Mouse (Mus musculus) lung, postnatal 0 days (tissue): Measurements from ENCODE around the gene Arhgap8. TPM values are rescaled to one million over a fixed set of nuclear protein-coding genes. Genes with fewer than 3 reads are reported as not detected.
A peak's percentile ranks its signal among the peaks of the same experiment; 100 is the strongest.

Experiments
- ATAC-seq: fragments of 200-750 bp; cut with Nextera tagmentation; 2 replicates; pipeline ENCODE4 v1.8.0; 2017; ENCODE audit warnings: moderate library complexity
- DNase-seq: peaks from one replicate; pipeline ENCODE4 v3.0.0-alpha.2; 2016; ENCODE audit warnings: low spot score
- H3K27ac ChIP-seq: fragments of 300-500 bp; sonication (generic); 2 replicates; pipeline ENCODE4 v1.5.1; 2014; ENCODE audit warnings: antibody characterized with exemption, mild to moderate bottlenecking, low read length, mixed read lengths
- H3K27me3 ChIP-seq: fragments of 300-500 bp; sonication (generic); replicated peaks from 2 replicates; pipeline ENCODE4 v1.6.1; 2014; ENCODE audit warnings: low read length, mixed read lengths; ENCODE audit not compliant: insufficient read depth
- H3K36me3 ChIP-seq: fragments of 300-500 bp; sonication (generic); 2 replicates; pipeline ENCODE4 v1.6.1; 2014; ENCODE audit warnings: low read length, mixed read lengths; ENCODE audit not compliant: insufficient read depth
- H3K4me1 ChIP-seq: fragments of 300-500 bp; sonication (generic); 2 replicates; pipeline ENCODE4 v1.6.1; 2014; ENCODE audit warnings: antibody characterized with exemption, low read depth, low read length, mixed read lengths; ENCODE audit not compliant: insufficient read depth
- H3K4me2 ChIP-seq: fragments of 300-500 bp; sonication (generic); replicated peaks from 2 replicates; pipeline ENCODE4 v1.6.1; 2014; ENCODE audit warnings: low read depth, mild to moderate bottlenecking, low read length, moderate library complexity, mixed read lengths
- H3K4me3 ChIP-seq: fragments of 300-500 bp; sonication (generic); 2 replicates; pipeline ENCODE4 v1.5.1; 2014; ENCODE audit warnings: low read depth, low read length
- H3K9ac ChIP-seq: fragments of 300-500 bp; sonication (generic); replicated peaks from 2 replicates; pipeline ENCODE4 v1.6.1; 2014; ENCODE audit warnings: low read depth, mild to moderate bottlenecking
- H3K9me3 ChIP-seq: fragments of 300-500 bp; sonication (generic); 2 replicates; pipeline ENCODE4 v1.6.1; 2016; ENCODE audit warnings: low read length, mixed read lengths
- CTCF ChIP-seq: IDR thresholded peaks from 2 replicates; pipeline ENCODE4 v1.5.1; 2016; ENCODE audit warnings: antibody characterized with exemption, mild to moderate bottlenecking
- EP300 ChIP-seq: IDR thresholded peaks from 2 replicates; pipeline ENCODE4 v1.6.1; 2016; ENCODE audit warnings: antibody characterized with exemption, mild to moderate bottlenecking, control low read depth
- WGBS: fragments of 180-500 bp; shearing (Covaris S2); extraction: QIAGEN DNeasy Blood & Tissue Kit; methylation state at CpG from one replicate; pipeline ENCODE4 v1.1.7; 2014; 5-methylcytosine and 5-hydroxymethylcytosine counted together
- polyA plus RNA-seq: library from polyadenylated mRNA; unstranded; fragments of >200 nt; fragmentation: Nextera tagmentation; extraction: Ambion mirVana; gene quantifications from 2 replicates; pipeline ENCODE4 v1.2.1, GENCODE M21; 2015

The Arhgap8 gene
- polyA plus RNA-seq, 1 experiment from 2014 or later = 15.9 TPM

DNA sequence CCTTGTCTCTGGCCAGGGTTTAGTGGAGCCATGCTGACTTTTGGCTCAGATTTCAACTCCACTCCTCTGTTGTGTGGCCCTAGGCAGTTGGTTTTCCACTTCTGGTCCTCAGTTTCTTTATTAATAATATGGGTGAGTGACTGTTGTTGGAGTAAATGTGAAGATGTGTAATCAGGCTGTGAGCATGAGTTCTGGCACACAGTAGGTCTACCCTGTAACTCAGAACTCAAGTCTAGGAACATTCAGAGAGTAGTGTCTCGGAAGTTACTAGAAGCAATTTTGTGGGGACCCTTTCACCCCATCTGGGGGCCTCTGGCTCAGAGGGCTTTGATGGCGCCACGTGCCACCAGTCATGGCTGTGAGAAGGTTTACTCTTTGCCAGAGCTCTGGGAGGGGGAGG is 37.6 kb upstream of the Arhgap8 start:
- 81% methylated on average over 3 of the region's 3 CpGs for WGBS
- no peak for TF ChIP-seq EP300
- no peak for TF ChIP-seq CTCF
- Histone ChIP-seq H3K27ac (no peak overlapping the region), H3K9me3 (no peaks in the 10 kb centered on the region), H3K27me3 (no peaks in the 10 kb centered on the region), H3K4me1 (peaks cover 5% of the 10 kb centered on the region; the same call in 1 of the 2 replicates), H3K9ac (no peak overlapping the region), H3K4me3 (no peak overlapping the region), H3K36me3 (no peaks in the 10 kb centered on the region), H3K4me2 (peak overlapping the region; percentile 96)
- ATAC-seq (no peak), DNase-seq (no peak)

DNA sequence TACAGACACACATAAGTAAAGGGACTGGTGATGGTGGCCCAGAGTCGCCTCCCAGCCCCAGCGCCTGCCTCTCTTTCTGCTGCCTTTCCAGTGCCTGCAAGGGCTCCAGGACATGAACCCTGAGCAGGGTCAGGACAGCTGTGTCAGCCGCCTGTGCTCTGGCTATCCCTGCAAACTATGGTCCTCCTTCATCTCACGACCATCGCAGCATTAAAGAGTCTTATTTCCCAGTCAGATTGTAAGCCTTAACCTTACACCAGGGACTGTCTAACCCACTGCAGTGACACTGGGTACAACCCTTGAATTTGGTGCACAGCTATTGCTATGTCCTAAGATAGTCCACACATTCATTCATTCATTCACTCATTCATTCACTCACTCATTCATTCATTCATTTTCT is 37.0 kb upstream of the Arhgap8 start:
- ATAC-seq (no peak), DNase-seq (no peak)
- Histone ChIP-seq H3K27me3 (no peaks in the 10 kb centered on the region), H3K9ac (no peak overlapping the region), H3K9me3 (no peaks in the 10 kb centered on the region), H3K4me1 (peaks cover 5% of the 10 kb centered on the region; the same call in 1 of the 2 replicates), H3K4me2 (no peak overlapping the region), H3K4me3 (no peak overlapping the region), H3K36me3 (no peaks in the 10 kb centered on the region), H3K27ac (no peak overlapping the region)
- WGBS = 76% methylated on average over 5 of the region's 5 CpGs
- TF ChIP-seq EP300 (no peak), CTCF (no peak)

DNA sequence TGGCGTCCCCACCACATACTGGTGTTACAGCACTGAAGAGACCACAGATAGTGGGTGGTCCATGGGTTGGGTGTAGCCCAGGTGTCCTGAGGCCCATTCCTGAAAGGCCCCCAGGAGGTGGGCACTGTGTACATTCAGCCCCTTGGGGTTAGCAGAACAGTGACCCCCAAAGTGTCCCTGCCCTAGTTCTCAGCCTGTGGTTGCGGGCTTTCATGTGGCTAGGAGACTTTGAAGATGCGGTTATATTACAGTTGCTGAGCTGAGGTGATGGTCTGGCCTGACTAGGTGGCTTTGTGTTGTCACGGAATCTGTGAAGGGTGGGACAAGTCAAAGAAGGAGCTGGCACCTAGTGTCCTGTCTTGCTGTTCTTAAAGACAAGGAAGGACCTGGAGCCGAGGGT is 35.3 kb upstream of the Arhgap8 start:
- no peak overlapping the region for H3K9ac ChIP-seq
- no peaks in the 10 kb centered on the region for H3K27me3 ChIP-seq
- H3K4me3 ChIP-seq = no peak overlapping the region
- DNase-seq = no peak
- H3K36me3 ChIP-seq = no peaks in the 10 kb centered on the region
- no peaks in the 10 kb centered on the region for H3K9me3 ChIP-seq
- no peak for ATAC-seq
- peaks cover 5% of the 10 kb centered on the region; the same call in 1 of the 2 replicates for H3K4me1 ChIP-seq
- H3K27ac ChIP-seq = no peak overlapping the region
- no peak overlapping the region for H3K4me2 ChIP-seq
- WGBS = 80% methylated on average over 5 of the region's 5 CpGs
- TF ChIP-seq EP300 (no peak), CTCF (no peak)

DNA sequence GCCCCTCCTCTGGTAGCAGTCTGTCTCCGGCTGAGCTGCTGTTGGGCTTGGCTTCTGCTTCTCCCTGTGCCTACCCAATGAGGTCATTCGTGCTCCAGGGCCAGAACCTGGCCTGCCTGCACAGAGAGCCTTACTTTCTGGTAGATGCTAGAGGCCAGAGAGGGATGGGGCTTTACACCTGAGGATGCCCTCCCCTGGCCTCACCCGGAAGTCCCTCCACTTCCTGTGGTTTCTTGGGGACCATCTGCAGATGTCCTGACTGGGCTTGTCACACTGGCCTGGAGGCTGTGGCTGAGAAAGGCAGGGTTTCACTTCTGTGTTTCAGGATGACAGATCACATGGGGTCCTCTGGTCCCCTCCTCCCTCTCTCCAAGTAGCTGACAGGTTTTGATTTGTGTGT is 34.4 kb upstream of the Arhgap8 start:
- Histone ChIP-seq H3K9me3 (no peaks in the 10 kb centered on the region), H3K9ac (no peak overlapping the region), H3K36me3 (no peaks in the 10 kb centered on the region), H3K27me3 (no peaks in the 10 kb centered on the region), H3K4me1 (peaks cover 3% of the 10 kb centered on the region; the same call in 1 of the 2 replicates), H3K4me3 (no peak overlapping the region), H3K4me2 (no peak overlapping the region), H3K27ac (no peak overlapping the region)
- ATAC-seq (no peak), DNase-seq (no peak)
- no peak for TF ChIP-seq EP300
- TF ChIP-seq CTCF = no peak
- WGBS = 49% methylated on average over 3 of the region's 3 CpGs

DNA sequence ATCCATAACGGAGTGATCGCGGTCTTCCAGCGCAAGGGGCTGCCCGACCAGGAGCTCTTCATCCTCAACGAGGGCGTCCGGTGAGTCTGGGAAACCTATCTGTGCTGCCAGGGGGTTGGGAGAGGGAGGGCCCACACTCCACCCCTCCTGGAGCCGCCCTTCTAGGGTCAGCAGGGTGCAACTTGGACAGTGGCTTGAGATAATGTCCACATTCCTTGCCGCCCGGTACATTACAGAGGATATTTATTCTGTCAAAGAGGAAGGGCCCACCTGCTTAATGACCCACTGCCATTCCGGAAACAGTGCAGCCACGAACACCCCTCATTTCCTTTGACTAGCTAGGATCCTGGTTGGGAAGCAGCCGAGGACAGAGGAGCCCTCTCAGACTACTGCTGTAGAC is 31.9 kb upstream of the Arhgap8 start:
- Histone ChIP-seq H3K4me1 (no peaks in the 10 kb centered on the region), H3K9ac (no peak overlapping the region), H3K4me2 (no peak overlapping the region), H3K4me3 (no peak overlapping the region), H3K9me3 (no peaks in the 10 kb centered on the region), H3K36me3 (no peaks in the 10 kb centered on the region), H3K27ac (no peak overlapping the region), H3K27me3 (no peaks in the 10 kb centered on the region)
- WGBS = 52% methylated on average over 14 of the region's 14 CpGs
- no peak for DNase-seq
- ATAC-seq = peak; percentile 69
- no peak for TF ChIP-seq CTCF
- peak; percentile 63 for TF ChIP-seq EP300

DNA sequence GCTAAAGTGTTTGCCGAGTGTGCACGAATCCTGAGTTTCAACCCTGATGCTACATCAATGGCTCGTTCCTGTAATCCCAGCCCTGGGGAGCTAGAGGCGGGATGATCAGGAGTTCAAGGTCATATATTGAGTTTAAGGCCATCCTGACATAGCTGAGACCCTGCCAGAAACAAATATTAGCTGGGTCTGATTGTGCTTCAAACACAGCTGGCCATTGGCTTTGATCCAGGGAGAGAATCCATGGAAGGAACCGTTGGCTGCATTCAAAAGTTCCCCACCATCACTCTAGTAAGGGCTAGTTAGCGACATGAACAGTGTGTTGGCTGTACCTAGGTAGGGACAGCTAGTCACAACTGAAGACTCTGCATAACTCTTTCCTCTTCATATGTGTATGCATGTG is 30.5 kb upstream of the Arhgap8 start:
- no peak for DNase-seq
- H3K36me3 ChIP-seq = no peaks in the 10 kb centered on the region
- no peaks in the 10 kb centered on the region for H3K27me3 ChIP-seq
- H3K4me2 ChIP-seq = no peak overlapping the region
- no peak overlapping the region for H3K4me3 ChIP-seq
- H3K9me3 ChIP-seq = no peaks in the 10 kb centered on the region
- H3K9ac ChIP-seq = no peak overlapping the region
- no peaks in the 10 kb centered on the region for H3K4me1 ChIP-seq
- 54% methylated on average over 6 of the region's 6 CpGs for WGBS
- TF ChIP-seq CTCF (no peak), EP300 (no peak)
- ATAC-seq = no peak
- no peak overlapping the region for H3K27ac ChIP-seq

DNA sequence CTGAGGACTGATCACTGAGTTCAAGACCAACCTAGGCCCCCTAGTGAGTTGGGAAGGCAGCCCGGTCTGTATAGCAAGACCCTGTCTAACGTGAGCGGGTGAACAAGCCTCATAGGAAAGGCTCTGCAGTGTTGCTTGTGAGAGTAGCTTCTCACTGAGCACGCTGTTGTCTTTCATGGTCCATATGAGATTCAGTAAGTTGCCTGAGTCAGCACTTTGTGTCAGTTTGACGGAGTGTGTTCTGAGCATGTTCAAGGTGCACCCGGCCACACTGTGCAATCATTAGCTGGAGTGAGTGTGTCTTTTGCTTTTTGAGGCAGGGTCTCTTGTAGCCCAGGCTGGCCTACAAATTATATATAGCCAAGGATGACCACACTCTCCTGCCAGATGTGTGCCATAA is 28.3 kb upstream of the Arhgap8 start:
- ATAC-seq = no peak
- no peak overlapping the region for H3K4me2 ChIP-seq
- H3K36me3 ChIP-seq = no peaks in the 10 kb centered on the region; the same call in 1 of the 2 replicates
- H3K9me3 ChIP-seq = no peaks in the 10 kb centered on the region
- TF ChIP-seq CTCF = no peak
- no peak for TF ChIP-seq EP300
- WGBS = 92% methylated on average over 6 of the region's 6 CpGs
- DNase-seq = no peak
- H3K27ac ChIP-seq = no peak overlapping the region
- H3K9ac ChIP-seq = no peak overlapping the region
- H3K4me3 ChIP-seq = no peak overlapping the region
- H3K27me3 ChIP-seq = no peaks in the 10 kb centered on the region
- no peaks in the 10 kb centered on the region for H3K4me1 ChIP-seq
